Mouse (Mus musculus): ENCODE data around the gene Ift57.

The Ift57 gene

DNA sequence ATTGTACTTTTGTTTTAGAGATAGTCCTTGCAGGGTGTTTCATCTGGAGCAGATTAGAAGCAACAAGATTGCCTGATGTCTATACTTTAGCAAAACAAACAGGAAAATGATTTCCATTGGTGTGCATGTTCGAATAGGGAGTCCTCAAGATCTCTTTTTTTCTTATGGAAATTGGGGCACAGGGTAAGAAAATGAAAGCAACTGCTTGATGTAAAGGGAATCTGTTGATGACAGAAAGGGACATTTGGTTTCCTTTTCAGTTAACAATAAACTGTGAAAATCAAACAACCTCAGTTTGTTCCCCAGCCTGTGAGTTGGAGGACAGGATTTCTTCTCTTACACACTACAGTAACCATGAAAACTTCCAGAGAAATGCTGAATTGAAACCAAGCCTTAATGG, 53.9 kb downstream of the Ift57 start:
- no peak for DNase-seq (ENCODE audit: low spot score in 2 of 2)

DNA sequence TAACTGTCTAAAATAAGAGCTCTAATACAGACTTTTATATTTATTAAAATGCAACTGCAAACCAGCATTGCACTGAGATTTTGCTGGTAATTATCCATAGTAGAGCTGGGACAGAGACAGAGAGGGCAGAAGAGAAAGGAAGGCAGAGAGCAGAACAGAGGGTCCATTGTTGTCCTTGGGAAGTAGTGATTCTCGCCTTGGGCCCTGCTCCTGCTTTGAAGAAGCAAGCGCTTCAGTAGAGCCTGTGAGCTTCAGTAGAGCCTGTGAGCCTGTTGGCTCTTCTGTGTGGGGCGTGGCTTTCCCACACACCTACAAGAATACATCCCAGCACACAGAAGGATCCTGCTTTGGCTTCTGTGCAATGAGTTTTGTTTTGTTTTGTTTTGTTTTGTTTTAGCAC, 54.3 kb downstream of the Ift57 start:
- no peak for DNase-seq (ENCODE audit: low spot score in 2 of 2)

DNA sequence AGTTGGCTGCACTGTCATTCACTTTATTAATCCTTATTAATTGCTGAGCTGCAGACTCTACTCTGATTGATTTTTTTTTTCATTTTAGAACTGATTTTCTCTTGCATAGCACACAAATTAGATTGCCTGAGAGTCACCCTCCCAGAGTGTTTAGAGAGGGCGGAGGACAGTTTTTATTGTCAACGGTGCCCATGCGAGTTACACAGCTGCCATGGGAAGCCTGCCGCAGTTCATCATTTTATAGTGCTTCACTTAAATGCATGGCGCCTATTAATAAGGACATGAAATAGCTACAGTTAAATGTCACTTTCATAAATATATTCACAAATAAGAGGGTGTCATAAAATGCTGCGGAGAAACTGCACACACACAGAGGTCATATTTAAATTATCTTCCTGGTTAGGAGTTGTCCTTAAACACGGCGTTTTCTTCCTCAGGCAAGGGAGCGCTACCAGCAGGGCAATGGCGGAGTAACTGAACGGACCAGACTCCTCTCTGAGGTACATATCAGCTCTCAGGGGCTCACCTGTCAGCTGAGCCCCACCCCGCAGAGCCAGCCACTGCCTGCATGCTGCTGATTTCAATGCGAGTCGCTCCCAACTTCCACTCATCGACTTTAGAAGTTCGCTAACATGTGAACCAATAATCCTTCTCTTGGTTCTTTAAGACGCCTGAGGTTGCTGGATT, 61.6 kb downstream of the Ift57 start:
- no peak for DNase-seq (ENCODE audit: low spot score in 2 of 2)

DNA sequence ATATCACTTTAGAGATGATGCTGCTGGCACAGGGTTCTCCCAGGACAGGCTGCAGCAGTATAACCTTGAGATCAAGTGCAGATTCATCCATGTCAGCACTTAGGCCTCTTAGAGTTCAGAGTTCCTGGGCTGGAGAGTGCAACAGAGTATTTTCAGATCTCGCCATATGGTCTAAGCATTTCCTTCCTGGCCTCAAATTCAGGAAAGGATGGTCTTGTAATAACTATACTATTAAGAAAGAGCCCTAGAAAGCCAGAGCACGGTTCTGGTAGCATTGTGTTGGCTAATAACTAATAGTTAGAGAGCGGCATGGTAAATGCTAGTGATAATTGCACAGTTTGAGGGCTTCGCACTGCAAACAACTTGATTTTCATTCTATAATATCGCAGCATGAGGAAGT, 62.9 kb downstream of the Ift57 start:
- DNase-seq (ENCODE audit: low spot score in 2 of 2): no peak

DNA sequence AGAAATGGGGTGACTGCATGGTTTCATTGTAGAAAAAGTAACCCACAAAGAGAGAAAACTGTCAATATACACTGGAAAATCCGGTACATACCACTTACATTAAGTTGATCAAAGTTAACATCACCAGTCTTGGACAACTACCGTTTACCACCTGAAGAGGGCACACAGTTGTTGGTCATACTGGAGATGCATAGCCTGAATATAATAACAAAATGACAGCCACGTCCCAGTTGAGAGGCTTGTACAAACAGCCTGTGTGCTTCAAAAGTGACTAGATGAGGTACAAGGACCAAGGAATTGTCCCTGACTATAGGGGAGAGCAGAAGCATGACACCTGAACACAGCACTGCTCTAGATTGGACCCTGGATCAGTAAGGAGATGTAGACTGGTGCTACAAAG, 67.3 kb downstream of the Ift57 start:
- DNase-seq (ENCODE audit: low spot score in 2 of 2): peak in 1 of 2 experiments; percentile 59

DNA sequence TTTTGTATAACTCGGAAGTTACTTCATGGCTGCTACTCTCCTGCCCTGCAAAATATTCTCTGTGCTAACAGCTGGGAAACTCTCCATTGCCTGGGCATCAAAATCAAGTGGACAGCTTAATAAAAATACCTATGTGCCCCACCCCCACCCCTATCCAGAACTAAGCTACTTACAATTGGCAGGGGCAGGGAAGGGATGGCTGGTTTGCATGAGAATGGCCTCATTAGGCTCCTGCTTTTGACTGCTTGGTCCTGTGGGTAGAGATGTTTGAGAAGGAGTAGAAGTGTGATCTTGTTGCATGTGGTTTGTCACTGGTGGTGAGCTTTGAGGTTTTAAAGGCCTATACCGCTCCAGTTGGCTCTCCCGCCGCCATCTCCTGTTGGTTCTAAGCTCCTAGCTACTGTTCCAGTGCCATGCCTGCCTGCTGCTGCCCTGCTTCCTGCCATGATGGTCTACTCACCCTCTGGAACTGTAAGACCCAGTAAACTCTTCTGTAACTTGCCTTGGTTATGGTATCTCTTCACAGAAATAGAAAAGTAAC, 69.5 kb downstream of the Ift57 start:
- no peak for DNase-seq (ENCODE audit: low spot score in 2 of 2)

DNA sequence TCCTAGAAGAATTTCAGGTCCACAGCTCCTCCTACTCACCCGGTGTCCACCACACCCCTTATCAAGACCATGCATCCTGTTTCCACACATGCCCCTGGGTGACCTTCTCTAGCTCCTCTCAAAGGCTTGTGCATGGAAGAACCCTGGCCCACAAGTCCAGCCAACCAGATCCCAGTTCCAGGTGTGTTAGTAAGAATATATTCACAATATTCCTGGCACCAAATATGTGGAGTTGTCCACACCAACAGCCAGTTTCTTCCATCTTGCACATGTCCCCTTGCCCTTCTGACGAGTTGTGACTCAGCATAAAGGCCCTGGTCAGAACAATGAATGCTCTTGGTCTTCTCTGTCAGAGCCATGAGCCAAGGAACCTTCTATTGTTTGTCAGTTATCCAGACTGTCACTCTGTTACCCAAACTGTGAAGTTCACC, 70.8 kb downstream of the Ift57 start:
- DNase-seq (ENCODE audit: low spot score in 2 of 2): peak in 1 of 2 experiments; percentile 19

DNA sequence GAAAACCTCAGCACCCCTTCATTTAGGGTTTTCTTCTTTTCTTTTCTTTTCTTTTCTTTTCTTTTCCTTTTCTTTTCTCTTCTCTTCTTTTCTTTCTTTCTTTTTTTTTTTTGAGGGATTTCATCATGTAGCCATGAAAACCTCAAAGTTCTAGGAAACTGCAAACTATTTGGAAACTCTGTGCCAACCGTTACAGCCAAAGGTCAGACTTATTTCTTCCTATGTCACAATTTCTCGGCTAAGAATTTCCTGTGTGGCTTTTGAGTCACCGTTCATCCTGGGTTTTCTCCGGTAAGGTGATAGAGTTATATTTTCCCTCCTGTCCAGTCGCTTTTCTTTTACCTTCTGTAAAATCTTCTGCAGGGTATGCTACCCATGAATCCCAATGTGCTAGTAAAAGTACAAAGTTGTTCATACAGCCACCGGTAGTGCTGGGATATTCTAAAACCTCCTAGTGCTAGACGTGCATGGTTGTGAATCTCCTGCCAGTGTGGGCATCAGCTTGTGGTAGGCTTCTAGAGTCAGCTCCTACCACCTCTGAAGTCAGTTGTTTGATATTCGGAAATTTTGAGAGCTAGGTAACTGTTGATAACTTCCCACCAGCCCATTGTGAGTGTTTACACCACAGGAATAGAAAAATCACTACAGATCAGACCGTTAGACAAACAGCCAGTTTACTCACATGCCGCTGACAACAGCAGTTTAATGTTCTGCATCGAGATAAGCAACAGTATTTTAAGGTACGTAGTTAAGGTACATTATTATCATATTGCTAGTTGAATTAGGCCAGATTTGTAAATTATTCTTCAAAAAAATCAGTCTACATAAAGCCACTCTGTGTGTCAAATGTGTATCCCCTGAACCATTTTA, 71.5 kb downstream of the Ift57 start:
- DNase-seq (ENCODE audit: low spot score in 2 of 2): no peak

DNA sequence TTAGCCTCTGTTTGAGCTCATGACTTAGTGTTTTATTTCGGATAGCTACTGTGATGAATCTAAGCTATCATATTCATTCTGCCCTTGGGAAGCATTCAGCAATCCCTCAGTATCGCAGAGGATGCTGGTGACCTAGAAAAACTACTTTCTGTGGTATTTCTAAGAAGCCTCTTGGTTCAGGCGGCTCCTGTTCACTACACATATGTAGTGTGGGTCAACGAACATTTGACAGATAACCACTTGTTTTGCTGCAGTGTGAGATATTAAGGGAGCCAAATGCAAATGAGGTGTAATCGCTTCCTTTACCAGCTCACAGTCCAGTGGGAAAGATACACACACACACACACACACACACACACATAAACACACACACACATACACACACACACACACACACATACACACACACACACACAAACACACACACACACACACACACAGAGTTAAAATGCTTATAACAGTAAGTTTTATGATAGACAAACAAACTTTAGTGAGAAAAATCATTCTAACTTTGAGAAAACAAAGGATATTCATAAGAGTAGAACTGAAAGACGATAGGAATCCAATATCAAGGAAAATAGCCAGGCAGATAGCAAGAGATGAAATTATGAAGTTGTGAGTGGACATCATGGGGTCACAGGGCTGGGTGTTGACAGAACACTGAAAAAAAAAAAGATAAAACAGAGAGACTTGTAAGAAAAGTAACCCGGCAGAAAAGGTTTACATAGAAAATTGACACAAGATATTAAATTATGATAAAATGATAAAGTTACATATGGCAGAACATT, 72.8 kb downstream of the Ift57 start:
- DNase-seq (ENCODE audit: low spot score in 2 of 2): no peak

DNA sequence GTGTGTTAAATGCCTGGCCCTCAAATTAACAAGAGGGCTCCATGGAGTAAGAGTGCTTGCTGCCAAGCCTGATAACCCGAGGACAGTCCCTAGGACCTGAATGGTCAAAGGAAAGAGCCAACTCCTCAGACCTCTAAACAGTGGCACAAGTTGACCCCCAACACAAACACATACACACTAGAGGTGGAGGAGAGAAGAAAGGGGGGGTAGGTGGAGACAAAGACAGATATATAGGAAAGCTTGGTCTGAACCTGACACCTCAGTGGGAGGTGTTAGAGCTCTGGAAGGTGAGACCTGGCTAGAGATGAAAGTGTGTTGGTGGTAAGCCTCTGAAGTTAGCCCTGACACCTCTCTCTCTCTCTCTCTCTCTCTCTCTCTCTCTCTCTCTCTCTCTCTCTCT, 73.5 kb downstream of the Ift57 start:
- no peak for DNase-seq (ENCODE audit: low spot score in 2 of 2)

DNA sequence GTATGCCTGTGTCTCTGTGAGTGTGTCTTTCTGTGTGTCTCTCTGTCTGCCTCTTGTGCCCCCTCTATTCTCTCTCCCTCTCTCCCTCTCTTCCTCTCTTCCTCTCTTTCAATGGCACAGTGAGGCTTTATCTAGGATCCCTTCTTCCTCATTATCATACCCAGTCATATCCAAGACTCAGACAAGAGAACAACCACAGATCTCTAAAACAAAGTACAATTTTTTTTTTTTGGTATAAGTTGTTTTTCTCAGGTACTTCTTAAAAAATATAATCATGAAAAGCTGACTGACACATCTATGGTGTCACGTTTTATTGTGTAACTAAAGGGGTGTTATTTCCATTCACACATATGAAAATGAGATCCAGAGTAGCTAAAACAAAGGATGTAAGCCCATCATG, 74.0 kb downstream of the Ift57 start:
- DNase-seq (ENCODE audit: low spot score in 2 of 2): no peak

DNA sequence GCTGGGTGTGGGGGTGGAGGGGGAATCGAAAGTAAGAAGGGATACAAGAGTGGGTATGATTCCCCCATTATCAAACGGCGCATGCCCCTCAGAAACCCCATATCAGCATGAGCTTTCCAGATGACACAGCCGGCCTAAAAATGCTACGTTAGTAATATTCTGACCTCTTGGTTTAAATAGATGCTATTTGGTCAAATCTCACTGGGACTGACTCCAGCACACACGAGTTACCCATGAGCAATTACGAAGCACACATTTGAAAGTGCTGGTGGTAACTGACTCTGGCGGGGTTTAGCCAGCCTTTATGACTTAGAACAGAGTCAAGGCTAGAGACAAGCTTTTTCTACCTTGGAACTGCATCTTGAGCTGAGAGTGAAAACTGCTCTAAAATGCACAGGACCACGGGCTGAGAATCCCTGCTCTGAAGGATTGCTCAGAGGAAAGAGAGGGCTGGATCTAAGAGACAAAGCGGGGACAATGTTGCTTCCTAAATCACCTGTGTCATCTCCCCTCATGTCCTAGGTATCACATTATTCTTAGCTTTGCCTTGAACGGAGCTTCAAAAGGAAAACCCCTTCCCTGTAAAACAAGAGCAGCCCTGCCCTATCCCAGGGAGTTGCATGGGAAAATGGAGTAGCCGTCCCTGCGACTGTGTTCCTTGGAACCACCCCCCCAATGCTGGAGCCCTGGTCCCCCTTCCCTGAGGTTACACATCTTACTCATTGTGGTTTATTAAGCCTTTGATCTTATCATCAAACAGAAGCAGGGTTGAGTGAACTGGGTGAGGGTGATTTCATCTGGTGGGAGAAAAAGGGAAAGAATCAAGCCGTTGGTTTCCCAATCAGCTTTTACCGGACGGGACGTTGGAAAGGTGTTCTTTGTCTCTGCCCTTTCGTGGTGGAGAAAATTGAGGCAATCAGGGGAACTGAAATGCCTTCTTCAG, 75.3 kb downstream of the Ift57 start:
- no peak for DNase-seq (ENCODE audit: low spot score in 2 of 2)

DNA sequence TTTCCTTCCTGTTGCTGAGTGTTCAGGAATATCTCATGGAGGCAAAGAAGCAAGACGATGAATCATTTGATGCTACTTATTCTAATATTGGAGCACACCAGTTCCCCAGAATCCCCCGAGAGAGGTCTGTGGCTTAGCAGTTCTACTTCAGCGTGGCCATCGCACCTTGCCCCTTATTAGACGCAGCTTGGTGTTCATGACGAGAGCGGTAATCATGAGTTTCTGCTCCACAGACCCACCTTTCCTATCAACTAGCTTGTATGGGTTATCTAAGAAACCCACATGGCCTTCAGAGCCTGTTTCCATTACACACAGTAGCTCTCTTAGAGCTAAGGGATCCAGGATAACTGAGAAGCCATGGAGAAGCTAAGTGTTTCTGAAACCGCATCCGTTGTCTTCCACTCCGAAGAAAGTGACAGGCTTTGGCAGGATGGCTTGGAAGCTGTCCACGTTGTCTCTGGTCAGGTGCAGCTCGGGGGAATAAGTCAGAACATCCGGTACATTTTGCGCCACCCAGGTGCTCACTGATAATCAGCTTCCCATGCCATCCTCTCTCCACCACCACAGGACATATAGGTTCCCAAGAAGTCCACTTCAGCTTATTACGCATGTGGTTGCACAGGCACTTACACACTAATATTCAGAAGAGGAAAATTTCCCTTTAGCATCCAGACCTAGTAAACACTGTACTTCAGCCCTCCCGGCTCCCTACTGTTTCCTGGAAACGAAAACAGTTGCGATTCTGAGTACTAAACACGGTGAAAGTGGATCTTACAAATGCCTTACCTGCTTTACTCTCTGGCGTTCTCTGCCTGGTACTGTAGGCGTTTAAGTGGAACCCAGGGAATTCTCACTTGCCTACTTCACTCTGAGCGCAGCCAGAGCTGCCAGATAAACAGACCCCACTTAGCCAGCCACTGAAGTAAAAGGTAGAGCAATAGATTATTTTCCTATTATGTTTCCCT, 76.3 kb downstream of the Ift57 start:
- DNase-seq (ENCODE audit: low spot score in 2 of 2): no peak

DNA sequence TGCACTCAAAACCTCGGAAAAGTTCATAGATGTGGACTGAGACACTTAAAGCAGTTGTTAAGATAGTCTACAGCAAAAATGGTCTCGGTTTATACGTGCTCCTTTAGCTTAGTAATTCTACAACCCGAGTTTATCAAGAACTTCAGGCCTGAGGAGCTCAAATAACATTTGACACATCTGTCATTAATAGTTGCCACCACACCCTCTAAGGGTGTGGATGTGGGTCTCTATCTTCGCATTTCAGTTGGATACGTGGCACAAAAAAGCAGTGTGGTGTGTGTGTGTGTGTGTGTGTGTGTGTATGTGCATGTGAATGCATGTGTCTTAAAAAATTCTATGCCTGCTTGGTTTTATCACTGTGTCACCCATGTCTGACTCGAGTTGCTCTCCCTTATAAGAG, 77.9 kb downstream of the Ift57 start:
- DNase-seq (ENCODE audit: low spot score in 2 of 2): no peak

DNA sequence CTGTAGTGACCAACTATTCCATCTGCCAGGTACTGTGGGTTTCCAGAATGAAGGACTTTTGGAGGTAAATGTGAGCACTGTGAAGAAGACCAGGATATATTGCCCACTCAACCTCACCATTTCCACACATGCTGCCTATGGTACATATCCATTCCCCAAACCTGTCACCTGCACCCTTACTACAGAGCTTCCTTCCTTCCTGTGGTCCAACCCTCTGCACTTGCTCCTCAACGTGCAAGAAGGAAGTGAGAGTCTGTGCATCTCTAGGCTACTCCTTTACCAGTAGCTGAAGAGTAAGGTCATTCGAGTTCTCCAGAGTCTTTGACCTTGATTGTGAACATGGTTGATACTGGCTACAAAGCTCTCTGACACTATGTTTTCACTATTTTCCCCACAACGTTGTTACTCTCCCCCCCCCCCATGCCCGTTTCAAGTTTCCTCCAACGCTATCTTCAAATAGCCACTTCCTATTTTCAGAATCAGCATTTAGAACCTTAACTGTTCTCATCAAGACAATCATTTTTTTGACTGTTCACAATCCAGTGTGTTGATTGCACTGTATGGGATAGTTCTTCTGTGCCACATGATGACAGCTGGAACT, 82.6 kb downstream of the Ift57 start:
- no peak for DNase-seq (ENCODE audit: low spot score in 2 of 2)

DNA sequence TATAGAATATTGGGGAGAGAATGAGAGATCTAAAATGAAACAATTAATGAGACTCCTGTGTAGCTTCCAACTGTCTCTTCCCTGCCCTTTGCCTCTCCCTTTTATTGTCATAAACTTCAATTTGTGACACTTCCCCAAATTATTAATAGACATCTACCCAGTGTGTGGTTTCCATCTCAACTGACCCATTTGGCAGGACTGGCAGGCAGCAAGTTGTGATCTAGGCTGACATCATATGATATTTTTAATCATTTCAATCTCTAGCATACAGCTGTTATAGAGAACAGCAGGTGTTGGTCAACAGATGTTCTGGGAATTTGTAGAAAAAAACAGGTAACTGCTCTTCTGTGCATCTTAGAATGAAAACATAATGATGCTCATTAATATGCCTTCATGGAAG, 84.3 kb downstream of the Ift57 start:
- no peak for DNase-seq (ENCODE audit: low spot score in 2 of 2)

DNA sequence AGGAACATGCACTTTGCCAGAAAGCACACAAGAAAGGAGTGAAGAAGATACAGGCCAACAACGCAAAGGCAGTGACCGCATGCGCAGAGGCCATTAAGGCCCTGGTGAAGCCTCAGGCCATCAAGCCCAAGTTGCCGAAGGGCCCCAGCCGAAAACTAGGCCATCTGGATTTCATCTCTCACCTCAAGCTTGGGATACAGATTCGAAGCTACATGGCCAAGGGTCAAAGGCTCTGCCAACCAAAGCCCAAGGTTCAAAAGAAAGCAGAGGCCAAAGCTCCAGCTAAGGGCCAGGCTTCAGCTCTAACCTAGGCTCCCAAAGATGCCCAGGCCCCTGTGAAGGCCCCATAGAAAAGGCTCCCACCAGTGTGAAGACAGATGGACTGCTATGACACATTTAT, 87.1 kb downstream of the Ift57 start:
- no peak for DNase-seq (ENCODE audit: low spot score in 2 of 2)

DNA sequence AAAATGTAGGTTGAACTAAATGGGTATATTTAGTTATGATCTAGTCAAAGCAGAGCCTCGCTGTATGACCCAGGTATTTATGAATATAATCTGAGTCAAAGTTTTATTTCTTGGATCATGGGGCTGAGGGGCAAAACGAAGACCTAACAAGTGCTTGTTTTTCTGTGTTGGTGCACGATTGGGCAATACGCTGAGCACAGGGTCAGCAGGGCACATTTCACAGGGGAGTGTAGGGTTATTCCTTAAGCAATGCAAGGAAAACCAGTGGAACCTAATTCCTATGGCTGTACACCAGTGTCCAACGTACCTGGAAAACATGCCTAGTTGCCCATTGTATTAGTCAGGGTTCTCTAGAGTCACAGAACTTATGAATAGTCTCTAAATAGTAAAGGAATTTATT, 88.7 kb downstream of the Ift57 start:
- DNase-seq (ENCODE audit: low spot score in 2 of 2): no peak

Data from spleen, postnatal 14 days (tissue).